Mouse (Mus musculus) heart, adult 2 months (tissue): ENCODE data around the gene Slc25a36.

Experiments
- CTCF ChIP-seq: fragments of 200-600 bp; IDR thresholded peaks from 2 replicates; pipeline ENCODE4 v1.8.1; 2022; ENCODE audit warnings: antibody characterized with exemption, mild to moderate bottlenecking, moderate library complexity
- EP300 ChIP-seq: fragments of 200-500 bp; IDR thresholded peaks from 2 replicates; pipeline ENCODE4 v1.6.1; 2011; ENCODE audit warnings: low read depth, low read length, control low read depth; ENCODE audit not compliant: insufficient read depth
- POLR2A ChIP-seq: fragments of 200-500 bp; IDR thresholded peaks from 2 replicates; pipeline ENCODE4 v1.6.1; 2011; ENCODE audit warnings: mild to moderate bottlenecking, low read depth, low read length, control low read depth; ENCODE audit not compliant: insufficient read depth

- no peak for TF ChIP-seq POLR2A
- TF ChIP-seq CTCF = no peak
- no peak for TF ChIP-seq EP300
Observed at GRCm38 (mm10) chr9:97145351-97145750, 34.4 kb upstream of the Slc25a36 start.
